Mouse (Mus musculus): ENCODE results near the gene Chst3.
"Not testable (repeated sequence)": the region's sequence is repeated elsewhere in the genome, so short reads cannot be mapped to it uniquely, and the experiment has no call there.

Gene Chst3

DNA sequence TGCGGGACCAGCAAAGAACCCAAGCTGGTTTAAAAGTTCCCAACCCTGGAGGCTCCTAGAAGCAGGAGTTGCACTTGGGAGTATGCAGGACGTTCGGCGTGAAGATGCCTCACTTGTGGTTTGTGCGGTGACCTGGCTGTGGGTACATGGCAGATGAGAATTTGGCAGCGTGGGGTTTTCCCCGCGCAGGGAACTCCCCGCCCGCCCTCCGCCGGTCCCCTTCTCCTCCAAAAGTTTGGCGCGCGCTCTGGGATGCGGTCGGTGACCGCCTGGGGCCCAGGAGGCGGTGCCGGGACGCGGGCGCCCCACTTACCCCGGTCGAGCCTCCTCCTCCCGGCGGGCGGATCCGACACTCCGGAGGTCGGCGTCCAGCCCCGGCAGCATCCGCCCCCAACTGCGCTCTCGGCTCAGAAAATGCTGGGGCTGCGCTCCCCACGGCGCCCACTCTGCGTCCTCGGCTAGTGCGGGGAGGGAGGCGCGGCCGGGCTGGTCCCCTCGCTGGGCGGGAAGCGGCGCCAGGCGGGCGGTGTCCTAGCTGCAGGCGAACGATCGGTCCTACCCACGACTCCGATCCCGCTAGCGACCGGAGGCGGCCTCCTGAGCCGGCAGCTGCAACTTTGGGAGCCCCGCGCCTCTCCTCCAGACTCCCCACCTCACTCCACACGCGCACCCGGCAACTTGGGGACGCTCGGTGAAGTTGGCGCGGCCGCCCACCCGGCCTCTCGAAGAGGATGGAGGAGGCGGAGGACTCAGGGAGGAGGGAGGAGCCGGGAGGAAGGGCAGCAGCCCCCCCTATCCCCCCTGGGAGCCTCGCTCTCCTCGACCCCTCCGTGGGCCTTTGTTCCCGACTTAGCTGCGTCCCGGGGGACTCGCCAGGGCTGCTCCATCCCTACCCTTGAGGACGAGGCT is at the start of gene Chst3:
TSS of gene Chst3 (minus strand) at position 670 of the 909 bp plus-strand sequence.
- DNase-seq (ENCODE audit: low read depth, low spot score) = peak; percentile 78

DNA sequence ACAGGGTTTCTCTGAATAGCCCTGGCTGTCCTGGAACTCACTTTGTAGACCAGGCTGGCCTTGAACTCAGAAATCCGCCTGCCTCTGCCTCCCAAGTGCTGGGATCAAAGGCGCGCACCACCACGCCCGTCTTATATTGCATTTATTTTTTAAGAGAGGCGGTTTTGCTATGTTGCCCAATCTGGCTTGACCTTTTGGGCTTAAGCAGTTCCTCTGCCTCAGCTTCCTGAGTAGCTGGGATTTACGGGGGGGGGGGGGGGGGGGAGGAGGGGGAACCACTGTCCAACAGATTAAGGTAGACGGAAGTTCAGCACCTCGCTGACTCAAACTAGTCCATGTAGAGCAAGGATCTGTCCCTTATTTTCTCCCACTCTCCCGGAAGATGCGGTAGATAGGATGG is 49.7 kb upstream of the Chst3 start:
- DNase-seq (ENCODE audit: low read depth, low spot score) = no peak

DNA sequence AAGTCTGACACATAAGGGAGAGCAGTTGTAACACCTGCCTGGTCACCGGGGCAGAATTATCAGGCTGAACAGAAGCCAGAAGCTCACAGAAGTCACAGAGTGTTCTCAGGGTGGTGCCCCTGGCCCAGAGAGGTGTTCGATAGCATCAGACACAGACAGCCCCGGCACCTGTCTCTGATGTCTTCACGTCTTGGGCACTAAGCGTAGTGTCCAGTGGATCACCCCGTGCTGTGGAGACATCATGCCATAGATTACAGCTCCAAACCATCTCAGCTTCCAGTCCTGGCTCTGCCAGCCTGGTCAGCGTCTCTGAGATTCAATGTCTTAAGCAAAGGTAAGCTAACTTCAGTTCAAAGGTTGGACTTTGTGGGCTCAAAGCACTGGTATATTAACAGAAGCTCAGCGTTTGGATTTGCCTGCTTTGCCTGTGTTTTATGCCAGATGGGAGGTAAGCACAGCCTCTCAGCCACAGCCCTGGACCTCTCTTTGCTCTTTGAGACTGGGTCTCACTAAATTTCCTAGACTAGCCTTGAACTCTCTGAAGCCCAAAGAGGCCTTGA is 47.9 kb upstream of the Chst3 start:
- DNase-seq (ENCODE audit: low read depth, low spot score) = no peak

DNA sequence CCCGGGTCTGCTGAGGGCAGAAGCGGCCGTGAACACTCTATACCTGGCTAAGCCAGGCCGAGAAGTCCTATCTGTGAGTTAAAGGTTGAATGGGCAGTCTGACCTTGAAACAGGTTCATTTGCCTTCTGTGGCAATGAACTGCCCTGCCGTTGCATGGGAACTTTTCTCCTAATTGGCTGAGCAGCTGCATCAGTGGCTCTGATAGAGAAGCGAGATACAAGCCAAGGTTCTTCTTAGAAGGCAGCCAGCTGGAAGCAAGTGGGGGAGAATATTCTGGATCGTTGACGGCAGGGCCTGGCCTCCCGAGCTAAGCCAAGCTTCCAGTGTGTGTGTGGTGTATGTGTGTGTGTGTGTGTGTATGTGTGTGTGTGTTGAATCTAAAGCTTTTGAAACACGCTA is 46.2 kb upstream of the Chst3 start:
- DNase-seq (ENCODE audit: low read depth, low spot score) = no peak

DNA sequence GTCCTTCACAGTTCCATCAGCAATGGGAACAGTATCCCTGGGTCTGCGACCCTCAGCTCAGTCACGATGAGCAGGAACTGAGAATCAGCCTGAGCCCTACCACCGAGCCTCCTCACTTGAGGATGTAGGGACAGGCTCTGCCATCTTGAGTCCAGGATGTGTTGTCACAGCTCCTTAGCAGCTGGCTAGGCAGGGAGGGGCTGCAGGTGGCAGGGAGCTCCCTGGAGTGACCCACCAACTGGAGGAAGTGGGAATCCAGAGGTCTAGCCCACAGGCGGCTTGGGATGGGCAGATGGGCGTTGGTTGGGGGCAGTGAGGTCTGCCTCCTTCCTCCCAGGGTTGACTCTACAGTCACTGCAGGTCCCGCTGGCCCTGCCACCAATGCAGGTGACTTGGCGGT is 44.3 kb upstream of the Chst3 start:
- DNase-seq (ENCODE audit: low read depth, low spot score) = no peak

DNA sequence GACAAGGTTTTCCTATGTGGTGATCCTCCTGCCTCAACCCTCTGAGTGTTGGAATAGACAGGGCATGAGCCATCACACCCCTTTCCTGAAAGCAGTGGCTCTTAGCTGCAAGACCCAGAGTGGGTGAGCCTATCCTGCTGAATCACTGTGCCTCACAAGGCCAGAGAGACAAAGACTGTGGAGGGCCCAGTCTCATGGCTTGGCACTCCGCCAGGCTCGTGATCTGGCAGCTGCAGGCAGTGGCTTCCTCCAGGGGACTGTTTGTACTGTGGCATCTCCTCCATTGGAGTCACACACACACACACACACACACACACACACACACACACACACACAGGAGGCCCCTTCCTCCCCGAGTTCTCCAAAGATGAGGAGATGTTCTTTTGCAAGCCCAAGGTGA is 43.3 kb upstream of the Chst3 start:
- no peak for DNase-seq (ENCODE audit: low read depth, low spot score)

DNA sequence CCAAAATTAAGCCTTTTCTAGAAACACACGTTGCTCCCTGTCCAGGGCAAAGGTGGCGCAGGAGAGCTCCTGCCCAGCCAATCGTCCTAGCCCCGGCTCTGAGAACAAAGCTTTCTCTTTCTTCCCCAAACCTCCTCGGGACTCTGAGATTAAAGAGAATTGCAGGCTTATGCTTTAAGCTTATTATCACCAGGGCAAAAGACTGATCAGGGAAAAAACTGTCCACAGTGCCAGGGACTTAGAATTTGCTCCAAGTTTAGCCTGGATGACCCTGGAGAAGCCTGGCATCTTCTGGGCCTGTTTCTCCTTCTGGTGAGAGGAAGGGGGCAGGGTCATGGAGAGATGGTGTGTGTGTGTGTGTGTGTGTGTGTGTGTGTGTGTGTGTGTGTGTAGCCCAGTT is 42.5 kb upstream of the Chst3 start:
- DNase-seq (ENCODE audit: low read depth, low spot score) = no peak

DNA sequence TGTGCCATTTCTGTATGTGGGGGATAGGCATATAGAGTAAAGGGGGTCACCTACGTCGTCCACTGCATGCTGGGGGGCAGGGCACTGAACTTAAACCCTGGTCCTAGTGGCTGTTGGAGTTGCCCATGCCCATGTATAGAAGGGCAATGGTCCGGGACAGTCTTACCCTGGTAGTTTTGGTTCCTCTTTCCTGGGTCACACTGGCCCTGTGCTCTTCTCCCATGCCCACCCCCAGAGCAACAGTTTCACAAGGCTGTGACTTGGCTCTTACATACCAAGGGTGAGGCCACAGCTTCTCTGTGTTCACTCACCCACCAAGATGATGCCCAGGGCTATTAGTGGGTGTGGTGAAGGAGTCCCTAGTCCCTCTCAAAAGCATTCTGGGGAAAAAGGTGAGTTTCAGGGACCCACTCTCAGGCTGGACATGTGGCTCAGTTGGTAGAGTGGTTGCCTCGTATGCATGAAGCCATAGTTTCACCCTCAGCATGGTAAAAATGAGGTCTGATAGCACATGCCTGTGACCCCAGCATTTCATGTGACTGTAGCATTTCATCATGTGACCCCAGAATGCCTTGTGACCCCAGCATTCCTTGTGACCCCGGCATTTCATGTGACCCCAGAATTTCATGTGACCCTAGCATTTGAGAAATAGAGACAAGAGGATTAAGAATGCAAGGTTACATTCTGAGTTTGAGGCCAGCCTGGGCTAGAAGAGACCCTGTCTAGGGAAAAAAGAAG is 41.7 kb upstream of the Chst3 start:
- DNase-seq (ENCODE audit: low read depth, low spot score) = no peak

DNA sequence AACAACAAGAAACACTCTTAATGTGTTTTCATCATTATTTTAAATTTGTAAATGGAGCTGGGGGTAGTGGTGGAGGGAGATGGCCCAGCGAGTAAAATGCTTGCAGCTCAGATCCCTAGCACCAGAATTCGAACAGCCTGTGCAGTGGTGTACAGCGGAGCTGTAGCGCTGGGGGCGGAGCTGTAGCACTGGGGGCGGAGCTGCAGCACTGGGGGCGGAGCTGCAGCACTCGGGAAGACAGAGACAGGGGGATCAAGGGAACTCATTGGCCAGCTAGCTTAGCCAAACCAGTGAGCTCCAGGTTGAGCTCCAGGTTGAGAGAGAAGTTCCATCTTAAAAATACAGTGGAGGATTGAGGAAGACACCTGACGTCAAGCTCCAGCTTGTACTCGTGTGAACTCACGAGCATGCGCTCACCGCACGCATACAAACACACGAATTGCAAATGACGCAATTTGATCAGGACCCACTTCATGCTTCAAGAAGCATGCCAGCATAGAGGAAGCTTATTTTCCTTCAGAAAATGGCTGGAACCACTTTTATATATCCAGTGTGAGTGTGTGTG is 38.3 kb upstream of the Chst3 start:
- peak; percentile 86 for DNase-seq (ENCODE audit: low read depth, low spot score)

DNA sequence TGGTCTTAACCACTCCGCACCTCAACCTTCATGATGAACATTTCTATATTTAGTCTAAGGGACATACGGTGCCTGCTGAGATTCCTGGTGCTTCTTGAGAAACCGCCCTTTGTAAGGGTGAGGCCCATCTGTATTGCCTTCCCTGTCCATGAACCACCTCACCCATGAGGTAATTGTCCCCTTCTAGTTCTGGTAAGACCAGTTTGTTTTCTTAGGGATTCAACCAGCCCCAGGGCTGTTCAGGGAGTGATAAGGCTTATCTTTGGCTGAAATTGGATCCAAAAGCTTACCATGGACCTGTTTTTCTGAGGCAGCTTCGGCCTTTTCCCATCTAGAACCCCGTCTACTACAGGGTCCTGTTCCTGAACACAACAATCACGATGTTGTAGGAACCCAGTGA is 37.0 kb upstream of the Chst3 start:
- DNase-seq (ENCODE audit: low read depth, low spot score) = no peak

DNA sequence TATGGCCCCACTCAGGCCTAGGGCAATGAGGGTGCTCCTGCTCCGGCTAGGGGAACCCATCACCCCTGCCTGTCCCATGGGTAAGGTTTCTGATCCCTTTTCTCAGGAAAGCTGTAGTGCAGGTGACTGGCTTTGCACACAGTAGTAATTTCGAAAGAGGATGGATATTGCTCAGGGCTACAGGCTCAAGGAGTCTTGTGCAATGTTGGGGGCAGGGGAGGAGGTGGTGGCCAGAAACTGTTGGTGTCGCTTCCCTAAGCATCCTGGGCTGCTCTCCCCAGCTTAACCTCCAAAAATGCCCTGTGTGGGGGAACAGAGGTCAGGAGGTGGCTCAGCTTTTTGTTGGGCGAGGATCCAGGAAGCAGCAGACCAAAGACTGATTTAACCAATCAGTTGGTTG is 33.5 kb upstream of the Chst3 start:
- no peak for DNase-seq (ENCODE audit: low read depth, low spot score)

DNA sequence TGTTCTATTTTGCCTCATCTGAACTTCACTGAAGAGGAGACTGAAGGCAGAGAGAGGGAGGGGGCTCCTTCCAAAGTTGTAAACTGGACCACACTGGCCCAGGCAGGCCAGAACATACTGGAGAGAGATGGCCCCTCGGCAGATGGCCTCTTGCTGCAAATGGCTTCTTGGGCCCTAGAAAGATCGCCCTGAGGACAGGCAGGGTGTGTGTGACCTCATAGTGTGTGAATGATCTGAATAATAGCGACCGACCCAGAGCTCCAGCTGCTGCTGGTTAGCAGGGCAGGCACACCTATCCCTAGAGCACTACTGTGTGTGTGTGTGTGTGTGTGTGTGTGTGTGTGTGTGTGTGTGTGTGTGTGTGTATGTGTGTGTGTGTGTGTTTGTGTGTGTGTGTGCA is 33.1 kb upstream of the Chst3 start:
- DNase-seq (ENCODE audit: low read depth, low spot score) = no peak

DNA sequence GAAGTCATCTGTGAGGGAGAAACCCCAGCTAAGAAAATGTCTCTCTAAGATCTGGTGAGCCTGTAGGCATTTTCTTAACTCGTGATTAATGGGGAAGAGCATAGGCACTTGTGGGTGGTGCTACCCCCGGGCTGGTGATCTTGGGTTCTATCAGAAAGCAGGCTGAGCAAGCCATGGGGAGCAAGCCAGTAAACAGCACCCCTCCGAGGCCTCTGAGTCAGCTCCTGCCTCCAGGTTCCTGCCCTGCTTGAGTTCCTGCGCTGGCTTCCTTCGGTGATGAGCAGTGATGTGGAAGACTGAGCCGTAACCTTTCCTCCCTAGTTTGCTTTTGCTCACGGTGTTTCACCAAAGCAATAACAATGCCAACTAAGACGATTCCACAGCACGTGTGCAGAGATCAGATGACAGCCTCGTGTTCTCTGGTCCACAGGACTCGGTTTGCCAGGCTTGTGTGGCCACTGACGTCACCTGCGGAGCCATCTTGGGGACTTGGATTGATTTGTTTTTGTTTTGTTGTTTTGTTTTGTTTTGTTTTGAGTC is 31.4 kb upstream of the Chst3 start:
- peak; percentile 52 for DNase-seq (ENCODE audit: low read depth, low spot score)

DNA sequence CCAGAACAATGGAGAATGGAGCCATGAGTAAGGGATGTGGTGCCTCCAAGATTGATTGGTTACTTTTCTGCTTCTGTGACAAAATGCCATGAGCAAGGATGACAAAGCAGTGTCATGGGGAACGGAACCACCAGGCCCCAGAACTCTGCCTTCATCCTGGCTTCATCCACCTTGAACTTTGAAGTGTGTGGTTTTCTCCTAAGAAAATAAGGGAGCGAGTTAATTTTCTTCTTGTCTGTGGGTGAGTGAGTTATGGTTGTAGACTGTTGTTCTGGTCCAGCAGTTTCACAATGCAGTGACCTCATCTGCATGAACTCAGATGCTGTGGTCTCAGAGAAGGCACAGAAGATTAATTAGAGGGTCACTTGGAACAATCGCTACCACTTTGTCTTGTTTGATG is 29.3 kb upstream of the Chst3 start:
- not testable (repeated sequence) for DNase-seq (ENCODE audit: low read depth, low spot score)

DNA sequence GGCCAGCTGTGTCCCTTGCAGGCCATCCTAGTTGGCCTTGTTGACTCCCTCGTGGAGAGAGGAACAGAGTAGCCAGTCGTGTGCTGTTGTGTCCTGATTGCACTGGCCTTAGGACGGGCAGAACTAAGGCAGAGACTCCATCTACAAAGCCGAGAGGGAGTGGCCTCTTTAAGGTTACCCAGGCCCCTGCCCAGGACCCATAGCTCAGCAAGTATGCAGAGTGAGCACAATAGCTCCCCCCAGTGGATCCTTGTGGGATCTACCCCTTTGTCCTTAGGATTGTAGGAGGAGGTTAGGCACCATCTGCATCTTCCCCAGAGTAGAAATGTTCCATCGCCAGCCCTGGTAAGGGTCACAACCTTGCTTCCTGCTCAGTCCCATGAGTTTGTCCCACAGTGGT is 27.5 kb upstream of the Chst3 start:
- DNase-seq (ENCODE audit: low read depth, low spot score) = peak; percentile 94

DNA sequence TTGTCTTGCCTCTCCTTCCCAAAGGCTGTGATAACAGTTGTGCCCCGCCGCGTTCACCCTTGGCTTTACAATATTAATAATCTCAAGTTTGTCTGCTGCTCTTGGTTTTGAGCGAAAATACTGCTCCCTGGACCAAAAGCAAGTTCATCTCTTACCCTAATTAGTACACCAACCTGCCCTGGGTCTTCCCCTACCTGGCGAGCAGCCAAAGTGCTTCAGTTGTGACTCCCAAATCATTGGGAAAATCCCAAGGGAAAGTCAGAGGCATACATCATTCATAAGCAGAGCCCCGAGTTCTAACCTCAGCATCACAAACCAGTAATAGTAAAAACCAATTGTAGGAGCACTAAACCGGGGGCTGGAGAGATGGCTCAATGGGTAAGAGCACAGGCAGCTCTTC is 26.6 kb upstream of the Chst3 start:
- DNase-seq (ENCODE audit: low read depth, low spot score) = no peak

DNA sequence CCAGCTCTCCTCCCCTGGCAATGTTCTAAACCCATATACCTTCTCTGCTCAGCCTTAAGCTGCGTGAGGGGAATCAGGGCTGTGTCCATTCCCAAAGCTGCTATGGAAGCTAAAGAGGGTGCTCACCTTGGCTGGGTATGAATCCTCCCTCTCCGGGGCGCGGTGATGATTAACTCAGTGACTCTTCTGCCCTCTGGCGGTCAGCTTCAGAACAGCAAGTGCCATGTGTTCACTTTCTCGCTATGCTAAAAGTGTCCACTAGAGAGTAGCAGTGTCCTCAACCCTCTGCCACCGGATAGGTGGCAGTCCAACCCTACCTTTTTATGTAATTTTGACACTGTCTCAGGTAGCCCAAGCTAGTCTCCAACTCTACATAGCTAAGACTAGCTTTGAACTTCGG is 26.0 kb upstream of the Chst3 start:
- DNase-seq (ENCODE audit: low read depth, low spot score) = peak; percentile 94

DNA sequence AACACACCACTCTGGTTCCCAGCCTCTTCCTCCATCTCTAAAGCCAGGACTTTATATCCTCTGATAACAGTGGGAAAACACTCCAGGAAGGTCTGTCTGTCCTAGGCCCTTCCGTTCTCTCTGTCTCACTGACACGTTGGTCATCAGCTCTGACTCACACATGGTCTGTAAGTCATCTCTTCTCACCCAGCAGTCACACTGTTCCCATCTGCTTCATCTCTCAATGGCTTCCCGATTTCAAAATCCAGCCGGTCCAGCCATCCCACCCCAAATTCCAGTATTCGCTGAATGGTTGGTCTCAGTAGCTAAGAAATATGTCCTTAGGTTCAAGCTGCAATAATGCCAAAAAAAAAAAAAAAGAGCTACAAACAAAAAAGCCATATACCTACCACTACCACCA is 24.9 kb upstream of the Chst3 start:
- no peak for DNase-seq (ENCODE audit: low read depth, low spot score)

DNA sequence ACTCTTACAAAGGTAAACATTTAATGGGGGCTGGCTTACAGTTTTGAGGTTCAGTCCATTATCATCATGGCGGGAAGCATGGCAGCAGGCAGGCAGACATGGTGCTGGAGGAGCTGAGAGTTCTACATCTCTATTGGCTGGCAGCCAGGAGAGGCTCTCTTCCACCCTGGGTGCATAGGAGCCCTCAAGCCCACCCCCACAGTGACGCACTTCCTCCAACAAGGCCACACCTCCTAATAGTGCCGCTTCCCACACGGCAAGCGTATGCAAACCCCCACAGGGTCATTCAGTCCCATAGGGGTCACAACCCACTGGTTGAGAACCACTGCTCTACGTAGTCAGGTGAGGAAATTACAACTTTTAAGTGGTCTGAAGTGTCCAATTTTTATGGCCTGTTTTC is 21.4 kb upstream of the Chst3 start:
- DNase-seq (ENCODE audit: low read depth, low spot score) = peak; percentile 99

DNA sequence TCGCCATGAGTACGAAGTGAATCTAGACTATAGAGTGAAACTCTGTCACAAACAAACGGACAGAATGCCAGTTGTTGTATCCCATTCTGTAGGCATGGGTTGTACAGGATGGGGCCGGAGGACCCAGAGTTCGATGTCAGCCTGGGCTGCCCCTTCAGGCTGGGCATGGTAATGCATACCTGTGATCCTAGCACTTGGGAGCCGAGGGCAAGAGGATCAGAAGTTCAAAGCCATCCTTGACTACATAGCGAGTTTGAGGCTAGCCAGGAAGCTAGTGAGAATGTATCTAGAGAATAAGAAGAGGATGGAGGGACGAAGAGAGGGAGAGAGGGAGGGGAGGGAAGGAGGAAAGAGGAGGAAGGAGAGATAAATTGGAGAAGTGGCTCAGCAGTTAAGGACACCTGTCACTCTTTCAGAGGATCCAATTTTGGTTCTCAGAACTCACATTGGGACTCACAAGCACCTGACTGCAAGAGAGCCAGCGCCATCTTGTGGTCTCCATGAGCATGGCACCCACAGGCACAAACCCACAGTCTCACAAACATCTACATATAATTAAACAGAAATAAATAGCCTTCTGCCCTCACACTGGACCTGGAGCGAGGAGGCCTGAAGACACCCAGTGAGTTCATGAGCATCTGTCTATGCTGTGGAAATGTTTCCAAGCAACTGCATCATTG is 18.6 kb upstream of the Chst3 start:
- peak; percentile 86 for DNase-seq (ENCODE audit: low read depth, low spot score)

DNA sequence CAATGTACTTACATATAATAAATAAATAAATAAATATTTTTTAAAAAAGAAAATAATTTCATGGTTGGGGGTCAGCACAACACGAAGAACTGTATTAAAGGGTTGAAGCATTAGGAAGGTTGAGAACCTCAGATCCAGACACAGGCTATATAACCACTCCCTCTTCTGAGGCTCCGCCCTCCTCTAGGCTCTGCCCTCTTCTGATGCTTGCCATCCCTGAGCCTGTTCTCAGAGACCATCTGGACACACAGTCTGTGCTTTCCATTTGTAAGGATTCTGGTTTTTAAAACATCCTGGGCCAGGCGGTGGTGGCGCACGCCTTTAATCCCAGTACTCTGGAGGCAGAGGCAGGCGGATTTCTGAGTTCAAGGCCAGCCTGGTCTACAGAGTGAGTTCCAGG is 16.8 kb upstream of the Chst3 start:
- DNase-seq (ENCODE audit: low read depth, low spot score) = peak; percentile 70

DNA sequence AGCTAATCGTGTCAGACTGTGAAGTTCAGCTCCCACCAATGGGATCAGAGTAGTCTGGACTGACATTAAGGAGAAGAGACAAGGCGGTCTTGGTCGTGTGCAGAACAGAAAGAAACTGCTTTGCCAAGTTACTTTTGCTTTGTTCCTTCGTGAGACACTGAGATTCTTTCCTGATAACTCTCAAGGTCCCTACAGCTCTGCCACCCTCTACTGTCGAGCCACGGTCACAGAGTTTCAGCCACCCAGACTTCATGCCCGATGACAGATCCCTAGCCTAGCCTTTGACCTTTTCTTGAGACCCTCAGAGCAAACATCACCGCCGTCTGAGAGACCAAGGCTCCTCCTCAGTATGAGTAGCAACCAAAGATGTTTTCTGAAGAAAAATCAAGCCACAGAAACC is 14.9 kb upstream of the Chst3 start:
- no peak for DNase-seq (ENCODE audit: low read depth, low spot score)

Data from R1 (cell line).